ENCODE assay signal across 11 mouse cellular contexts in genomic region chr10:71326123-71326522, GRCm38 (mm10).
"Had no signal": no experiment of that assay in that cellular context is flagged by ENCODE, and none has a peak within 500 bp of the region (broad histone marks: within the 10 kb centered on the region; RNA-seq: fewer than 3 reads in every experiment).

No protein-coding gene starts in this region.

- H3K27me3 ChIP-seq: limb, embryonic 12.5 days; liver, embryonic 13.5 days; lung, embryonic 15.5 days; midbrain, embryonic 15.5 days; neural tube, embryonic 13.5 days; stomach, embryonic 15.5 days had no signal

- H3K9ac ChIP-seq: limb, embryonic 12.5 days; liver, embryonic 13.5 days; liver, postnatal 0 days; lung, embryonic 15.5 days; midbrain, embryonic 15.5 days; neural tube, embryonic 13.5 days; stomach, embryonic 15.5 days had no signal

- ATAC-seq: intestine, postnatal 0 days; midbrain, embryonic 15.5 days had no signal

- H3K4me3 ChIP-seq: layer of hippocampus, adult 2 months; limb, embryonic 12.5 days; liver, embryonic 13.5 days; lung, embryonic 15.5 days; megakaryocyte, embryonic 14.5 days; midbrain, embryonic 15.5 days; neural tube, embryonic 13.5 days; stomach, embryonic 15.5 days had no signal

- H3K9me3 ChIP-seq: limb, embryonic 12.5 days; liver, embryonic 13.5 days; lung, embryonic 15.5 days; megakaryocyte, embryonic 14.5 days; midbrain, embryonic 15.5 days; neural tube, embryonic 13.5 days; stomach, embryonic 15.5 days had no signal

- H3K4me1 ChIP-seq: limb, embryonic 12.5 days; liver, embryonic 13.5 days; lung, embryonic 15.5 days; midbrain, embryonic 15.5 days; neural tube, embryonic 13.5 days; stomach, embryonic 15.5 days had no signal

- H3K4me2 ChIP-seq: limb, embryonic 12.5 days; liver, embryonic 13.5 days; lung, embryonic 15.5 days; midbrain, embryonic 15.5 days; neural tube, embryonic 13.5 days; stomach, embryonic 15.5 days had no signal

- H3K27ac ChIP-seq: layer of hippocampus, adult 2 months; limb, embryonic 12.5 days; liver, embryonic 13.5 days; lung, embryonic 15.5 days; macrophage; midbrain, embryonic 15.5 days; neural tube, embryonic 13.5 days; stomach, embryonic 15.5 days had no signal
